Mouse (Mus musculus): Measurements from ENCODE around the gene Macf1. TPM values are rescaled to one million over a fixed set of nuclear protein-coding genes. Genes with fewer than 3 reads are reported as not detected.
"Not testable (repeated sequence)": the region's sequence is repeated elsewhere in the genome, so short reads cannot be mapped to it uniquely, and the experiment has no call there.

Gene Macf1
- polyA plus RNA-seq, 1 experiment from 2014 or later = 108 TPM

- Histone ChIP-seq H3K4me3 (ENCODE audit: low read depth, low read length) (no peak overlapping the region), H3K4me1 (ENCODE audit: control insufficient read depth, insufficient read depth, low read length) (peaks cover 34% of the 10 kb centered on the region), H3K36me3 (ENCODE audit: control insufficient read depth, insufficient read depth, low read length) (no peaks in the 10 kb centered on the region), H3K27me3 (ENCODE audit: control insufficient read depth, insufficient read depth, low read length) (no peaks in the 10 kb centered on the region), H3K27ac (ENCODE audit: low read depth, low read length) (no peak overlapping the region), H3K9ac (ENCODE audit: low read depth, low read length) (no peak overlapping the region), H3K9me3 (replicated peaks; ENCODE audit: control insufficient read depth, low read length) (no peaks in the 10 kb centered on the region), H3K4me2 (no peak overlapping the region)
- ATAC-seq (replicated peaks; ENCODE audit: insufficient number of reproducible peaks, low FRiP score, low TSS enrichment) = no peak
- WGBS (ENCODE audit: insufficient replicate concordance) = 81% methylated on average over 5 of the region's 5 CpGs
Observed at GRCm38 (mm10) chr4:123524746-123525145, 159.4 kb downstream of the Macf1 start.

DNA sequence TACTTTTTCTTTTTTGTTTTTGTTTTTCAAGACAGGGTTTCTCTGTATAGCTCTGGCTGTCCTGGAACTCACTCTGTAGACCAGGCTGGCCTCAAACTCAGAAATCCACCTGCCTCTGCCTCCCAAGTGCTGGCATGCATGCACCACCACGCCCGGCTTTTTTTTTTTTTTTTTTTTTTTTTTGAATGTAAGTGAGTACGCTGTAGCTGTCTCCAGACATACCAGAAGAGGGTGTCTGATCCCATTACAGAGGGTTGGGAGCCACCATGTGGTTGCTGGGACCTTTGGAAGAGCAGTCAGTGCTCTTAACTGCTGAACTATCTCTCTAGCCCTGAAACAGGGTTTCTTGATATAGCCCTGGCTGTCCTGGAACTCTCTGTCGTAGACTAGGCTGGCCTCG is 164.0 kb downstream of the Macf1 start:
- not testable (repeated sequence) for ATAC-seq (replicated peaks; ENCODE audit: insufficient number of reproducible peaks, low FRiP score, low TSS enrichment); H3K9me3 ChIP-seq (replicated peaks; ENCODE audit: control insufficient read depth, low read length); H3K27ac ChIP-seq (ENCODE audit: low read depth, low read length); H3K4me1 ChIP-seq (ENCODE audit: control insufficient read depth, insufficient read depth, low read length); H3K9ac ChIP-seq (ENCODE audit: low read depth, low read length); H3K36me3 ChIP-seq (ENCODE audit: control insufficient read depth, insufficient read depth, low read length); H3K27me3 ChIP-seq (ENCODE audit: control insufficient read depth, insufficient read depth, low read length); H3K4me3 ChIP-seq (ENCODE audit: low read depth, low read length); H3K4me2 ChIP-seq
- 80% methylated on average over 5 of the region's 5 CpGs for WGBS (ENCODE audit: insufficient replicate concordance)

DNA sequence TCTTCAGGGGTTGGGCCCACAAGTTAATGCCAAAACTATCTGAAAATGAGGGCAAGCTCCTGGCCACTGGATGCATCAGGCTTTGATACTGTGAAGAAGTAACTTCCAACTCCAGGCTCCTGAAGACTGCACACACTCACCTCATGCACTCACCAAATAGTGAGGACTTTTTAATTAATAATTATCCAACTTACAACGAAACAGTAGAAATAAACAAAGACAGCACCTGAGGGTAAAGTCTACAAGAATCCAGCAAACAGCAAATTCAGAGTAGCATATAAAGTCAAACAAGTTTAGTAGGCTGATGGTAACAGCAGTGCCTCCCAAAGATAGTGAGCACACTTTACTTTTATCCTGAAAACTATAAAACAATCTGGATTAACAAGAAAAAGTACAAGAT is 168.5 kb downstream of the Macf1 start:
- no peak for ATAC-seq (replicated peaks; ENCODE audit: insufficient number of reproducible peaks, low FRiP score, low TSS enrichment)
- H3K36me3 ChIP-seq (ENCODE audit: control insufficient read depth, insufficient read depth, low read length) = no peaks in the 10 kb centered on the region; the same call in 1 of the 2 replicates
- no peaks in the 10 kb centered on the region for H3K9me3 ChIP-seq (replicated peaks; ENCODE audit: control insufficient read depth, low read length)
- no peak overlapping the region for H3K9ac ChIP-seq (ENCODE audit: low read depth, low read length)
- no peaks in the 10 kb centered on the region for H3K4me1 ChIP-seq (ENCODE audit: control insufficient read depth, insufficient read depth, low read length)
- 89% methylated on average over 1 of the region's 1 CpGs for WGBS (ENCODE audit: insufficient replicate concordance)
- H3K27me3 ChIP-seq (ENCODE audit: control insufficient read depth, insufficient read depth, low read length) = no peaks in the 10 kb centered on the region
- no peak overlapping the region for H3K4me2 ChIP-seq
- H3K4me3 ChIP-seq (ENCODE audit: low read depth, low read length) = no peak overlapping the region
- no peak overlapping the region for H3K27ac ChIP-seq (ENCODE audit: low read depth, low read length)

DNA sequence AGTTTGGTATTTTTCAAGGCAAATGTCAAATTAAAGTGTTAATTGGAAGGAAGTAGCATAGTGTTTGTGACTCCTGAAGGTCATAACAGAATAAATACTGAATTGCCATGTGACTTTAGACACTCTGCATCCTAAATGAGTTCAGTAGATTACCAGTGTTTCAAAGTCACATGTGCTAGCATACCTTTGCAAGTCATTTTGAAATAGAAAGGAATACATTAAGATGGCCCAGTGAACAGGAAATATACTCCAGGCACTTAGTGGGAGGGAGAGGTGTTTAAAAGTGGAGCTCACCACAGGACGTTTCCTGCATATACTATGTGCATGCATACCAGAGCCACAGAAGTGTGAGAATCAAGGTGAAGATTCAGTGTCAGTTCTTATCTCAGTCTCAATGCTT is 174.0 kb downstream of the Macf1 start:
- H3K9me3 ChIP-seq (replicated peaks; ENCODE audit: control insufficient read depth, low read length) = no peaks in the 10 kb centered on the region
- 43% methylated on average over 1 of the region's 1 CpGs for WGBS (ENCODE audit: insufficient replicate concordance)
- no peaks in the 10 kb centered on the region for H3K4me1 ChIP-seq (ENCODE audit: control insufficient read depth, insufficient read depth, low read length)
- H3K9ac ChIP-seq (ENCODE audit: low read depth, low read length) = no peak overlapping the region
- H3K4me3 ChIP-seq (ENCODE audit: low read depth, low read length) = no peak overlapping the region
- no peak for ATAC-seq (replicated peaks; ENCODE audit: insufficient number of reproducible peaks, low FRiP score, low TSS enrichment)
- H3K36me3 ChIP-seq (ENCODE audit: control insufficient read depth, insufficient read depth, low read length) = peaks cover 14% of the 10 kb centered on the region
- H3K27ac ChIP-seq (ENCODE audit: low read depth, low read length) = no peak overlapping the region
- no peak overlapping the region for H3K4me2 ChIP-seq
- H3K27me3 ChIP-seq (ENCODE audit: control insufficient read depth, insufficient read depth, low read length) = no peaks in the 10 kb centered on the region

- Histone ChIP-seq H3K9me3 (replicated peaks; ENCODE audit: control insufficient read depth, low read length) (no peaks in the 10 kb centered on the region), H3K4me2 (no peak overlapping the region), H3K9ac (ENCODE audit: low read depth, low read length) (no peak overlapping the region), H3K36me3 (ENCODE audit: control insufficient read depth, insufficient read depth, low read length) (peaks cover 35% of the 10 kb centered on the region), H3K4me3 (ENCODE audit: low read depth, low read length) (no peak overlapping the region), H3K27me3 (ENCODE audit: control insufficient read depth, insufficient read depth, low read length) (no peaks in the 10 kb centered on the region), H3K4me1 (ENCODE audit: control insufficient read depth, insufficient read depth, low read length) (no peaks in the 10 kb centered on the region), H3K27ac (ENCODE audit: low read depth, low read length) (no peak overlapping the region)
- no peak for ATAC-seq (replicated peaks; ENCODE audit: insufficient number of reproducible peaks, low FRiP score, low TSS enrichment)
- 69% methylated on average over 3 of the region's 3 CpGs for WGBS (ENCODE audit: insufficient replicate concordance)
Observed at GRCm38 (mm10) chr4:123489086-123489485, 195.1 kb downstream of the Macf1 start.

GRCm38 (mm10) chr4:123479991-123480390 is 204.2 kb downstream of the Macf1 start:
- 84% methylated on average over 4 of the region's 4 CpGs for WGBS (ENCODE audit: insufficient replicate concordance)
- Histone ChIP-seq H3K4me2 (no peak overlapping the region), H3K4me3 (ENCODE audit: low read depth, low read length) (no peak overlapping the region), H3K9ac (ENCODE audit: low read depth, low read length) (no peak overlapping the region), H3K27me3 (ENCODE audit: control insufficient read depth, insufficient read depth, low read length) (no peaks in the 10 kb centered on the region), H3K36me3 (ENCODE audit: control insufficient read depth, insufficient read depth, low read length) (peaks cover 15% of the 10 kb centered on the region), H3K4me1 (ENCODE audit: control insufficient read depth, insufficient read depth, low read length) (no peaks in the 10 kb centered on the region), H3K9me3 (replicated peaks; ENCODE audit: control insufficient read depth, low read length) (no peaks in the 10 kb centered on the region), H3K27ac (ENCODE audit: low read depth, low read length) (no peak overlapping the region)
- no peak for ATAC-seq (replicated peaks; ENCODE audit: insufficient number of reproducible peaks, low FRiP score, low TSS enrichment)

- 74% methylated on average over 8 of the region's 8 CpGs for WGBS (ENCODE audit: insufficient replicate concordance)
- H3K27me3 ChIP-seq (ENCODE audit: control insufficient read depth, insufficient read depth, low read length) = no peaks in the 10 kb centered on the region
- H3K4me2 ChIP-seq = no peak overlapping the region
- no peaks in the 10 kb centered on the region for H3K4me1 ChIP-seq (ENCODE audit: control insufficient read depth, insufficient read depth, low read length)
- H3K9ac ChIP-seq (ENCODE audit: low read depth, low read length) = no peak overlapping the region
- peaks cover 16% of the 10 kb centered on the region for H3K36me3 ChIP-seq (ENCODE audit: control insufficient read depth, insufficient read depth, low read length)
- no peaks in the 10 kb centered on the region for H3K9me3 ChIP-seq (replicated peaks; ENCODE audit: control insufficient read depth, low read length)
- H3K4me3 ChIP-seq (ENCODE audit: low read depth, low read length) = no peak overlapping the region
- no peak overlapping the region for H3K27ac ChIP-seq (ENCODE audit: low read depth, low read length)
- no peak for ATAC-seq (replicated peaks; ENCODE audit: insufficient number of reproducible peaks, low FRiP score, low TSS enrichment)
Observed at GRCm38 (mm10) chr4:123478655-123479433, 205.3 kb downstream of the Macf1 start.

DNA sequence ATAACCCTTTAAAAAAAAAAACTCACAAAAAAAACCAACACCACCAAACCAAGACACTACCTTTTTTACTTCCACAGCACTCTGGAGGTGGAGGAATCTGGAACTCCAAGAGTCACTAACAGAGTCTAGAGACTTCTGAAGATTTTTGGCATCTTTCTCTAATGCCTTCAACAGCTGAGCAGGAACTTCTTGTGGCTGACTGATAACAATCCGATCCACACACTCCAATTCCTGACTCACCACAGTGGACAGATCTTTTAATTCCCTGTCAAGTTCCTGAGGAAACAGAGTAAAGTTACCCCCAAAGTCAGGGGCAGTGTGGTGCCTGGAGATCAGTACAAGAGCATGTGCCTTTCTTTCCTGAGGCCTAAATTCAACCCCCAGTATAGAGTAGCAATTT is 218.4 kb downstream of the Macf1 start:
- WGBS (ENCODE audit: insufficient replicate concordance) = 47% methylated on average over 1 of the region's 1 CpGs
- Histone ChIP-seq H3K4me3 (ENCODE audit: low read depth, low read length) (no peak overlapping the region), H3K36me3 (ENCODE audit: control insufficient read depth, insufficient read depth, low read length) (peaks cover 13% of the 10 kb centered on the region), H3K4me2 (no peak overlapping the region), H3K27me3 (ENCODE audit: control insufficient read depth, insufficient read depth, low read length) (no peaks in the 10 kb centered on the region), H3K27ac (ENCODE audit: low read depth, low read length) (no peak overlapping the region), H3K4me1 (ENCODE audit: control insufficient read depth, insufficient read depth, low read length) (peaks cover 4% of the 10 kb centered on the region; the same call in 1 of the 2 replicates), H3K9me3 (replicated peaks; ENCODE audit: control insufficient read depth, low read length) (no peaks in the 10 kb centered on the region), H3K9ac (ENCODE audit: low read depth, low read length) (no peak overlapping the region)
- ATAC-seq (replicated peaks; ENCODE audit: insufficient number of reproducible peaks, low FRiP score, low TSS enrichment) = no peak

Data from heart, embryonic 11.5 days (tissue).